Mouse (Mus musculus) limb, embryonic 11.5 days (tissue): ENCODE data around the gene Ube4a. TPM values are rescaled to one million over a fixed set of nuclear protein-coding genes. Genes with fewer than 3 reads are reported as not detected.

Experiments used
- ATAC-seq: fragments of 200-750 bp; cut with Nextera tagmentation; 2 replicates; pipeline ENCODE4 v1.8.0; 2017; ENCODE audit warnings: low read depth; ENCODE audit not compliant: insufficient number of reproducible peaks, low FRiP score, low TSS enrichment
- DNase-seq: peaks from one replicate; pipeline ENCODE4 v3.0.0-alpha.2; 2015; ENCODE audit warnings: low spot score
- H3K27ac ChIP-seq: fragments of 300-500 bp; sonication (generic); replicated peaks from 2 replicates; pipeline ENCODE4 v1.5.1; 2014; ENCODE audit warnings: low read depth, mild to moderate bottlenecking, low read length
- H3K27me3 ChIP-seq: fragments of 300-500 bp; sonication (generic); 2 replicates; pipeline ENCODE4 v1.6.1; 2014; ENCODE audit warnings: mild to moderate bottlenecking, low read length, mixed read lengths; ENCODE audit not compliant: control insufficient read depth, insufficient read depth
- H3K36me3 ChIP-seq: fragments of 300-500 bp; sonication (generic); 2 replicates; pipeline ENCODE4 v1.6.1; 2014; ENCODE audit warnings: mild to moderate bottlenecking, low read length, moderate library complexity, mixed read lengths; ENCODE audit not compliant: control insufficient read depth, insufficient read depth
- H3K4me1 ChIP-seq: fragments of 300-500 bp; sonication (generic); 2 replicates; pipeline ENCODE4 v1.6.1; 2014; ENCODE audit warnings: low read length, mixed read lengths; ENCODE audit not compliant: control insufficient read depth, insufficient read depth
- H3K4me2 ChIP-seq: fragments of 300-500 bp; sonication (generic); 2 replicates; pipeline ENCODE4 v1.6.1; 2014; ENCODE audit warnings: low read depth, mild to moderate bottlenecking, moderate library complexity; ENCODE audit not compliant: severe bottlenecking
- H3K4me3 ChIP-seq: fragments of 300-500 bp; sonication (generic); 2 replicates; pipeline ENCODE4 v1.5.1; 2014; ENCODE audit warnings: low read depth, low read length
- H3K9ac ChIP-seq: fragments of 300-500 bp; sonication (generic); 2 replicates; pipeline ENCODE4 v1.6.1; 2014; ENCODE audit warnings: mild to moderate bottlenecking, low read length
- H3K9me3 ChIP-seq: fragments of 300-500 bp; sonication (generic); 2 replicates; pipeline ENCODE4 v1.6.1; 2016; ENCODE audit warnings: low read length; ENCODE audit not compliant: control insufficient read depth
- WGBS: fragments of 180-500 bp; shearing (Covaris S2); extraction: QIAGEN DNeasy Blood & Tissue Kit; methylation state at CpG from one replicate; pipeline ENCODE4 v1.1.7; 2014; 5-methylcytosine and 5-hydroxymethylcytosine counted together
- polyA plus RNA-seq: library from polyadenylated mRNA; unstranded; fragments of >200 nt; fragmentation: Nextera tagmentation; extraction: Ambion mirVana; gene quantifications from 2 replicates; pipeline ENCODE4 v1.2.1, GENCODE M21; 2014

The Ube4a gene
- polyA plus RNA-seq, 1 experiment from 2014 or later: 31.6 TPM

DNA sequence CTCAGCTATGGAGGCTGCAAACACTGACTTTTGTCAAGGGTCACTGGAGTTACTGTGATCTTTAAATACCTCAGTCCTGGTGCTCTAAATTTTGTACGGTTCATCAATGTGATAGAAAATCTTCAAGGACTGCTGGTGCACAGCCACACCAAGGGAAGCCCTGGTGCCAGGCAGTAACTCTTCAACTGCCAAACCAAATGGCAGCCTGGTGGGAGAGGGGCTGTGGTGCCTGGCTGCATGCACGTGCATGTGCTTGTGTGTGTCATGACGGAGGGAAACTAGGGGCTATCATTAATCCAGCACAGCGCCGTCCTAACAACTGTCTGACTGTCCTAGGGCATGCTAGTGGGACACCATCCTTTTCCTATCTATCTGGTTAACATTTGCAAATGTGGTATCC is 34.4 kb upstream of the Ube4a start:
- H3K4me1 ChIP-seq: no peaks in the 10 kb centered on the region
- no peak overlapping the region for H3K4me3 ChIP-seq
- no peak overlapping the region for H3K4me2 ChIP-seq
- H3K9ac ChIP-seq: no peak overlapping the region
- H3K36me3 ChIP-seq: no peaks in the 10 kb centered on the region
- no peak overlapping the region for H3K27ac ChIP-seq
- no peaks in the 10 kb centered on the region for H3K27me3 ChIP-seq
- WGBS: 88% methylated on average over 5 of the region's 5 CpGs
- ATAC-seq: no peak
- no peak for DNase-seq
- no peaks in the 10 kb centered on the region for H3K9me3 ChIP-seq

DNA sequence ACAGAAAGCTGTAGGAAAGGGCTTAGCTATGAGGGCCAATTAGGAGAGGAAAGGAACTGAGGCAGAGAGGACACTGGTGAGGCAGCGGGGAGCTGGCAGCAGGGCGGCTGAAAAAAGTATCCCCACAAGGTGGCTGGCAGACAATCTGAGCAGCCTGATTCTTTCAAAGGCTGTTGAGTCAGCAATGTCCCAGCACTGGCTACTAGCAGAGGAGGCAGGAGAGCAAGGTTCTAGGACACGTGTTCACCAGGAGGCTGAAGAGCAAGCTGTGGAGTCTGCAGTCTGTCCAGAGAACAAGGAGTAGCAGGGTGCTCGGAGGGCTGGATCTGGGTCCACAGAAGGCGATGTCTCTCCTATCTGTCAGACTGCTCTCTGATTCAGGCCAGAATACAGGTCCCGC is 33.8 kb upstream of the Ube4a start:
- Histone ChIP-seq H3K36me3 (no peaks in the 10 kb centered on the region), H3K27me3 (no peaks in the 10 kb centered on the region), H3K4me3 (no peak overlapping the region), H3K27ac (no peak overlapping the region), H3K9me3 (no peaks in the 10 kb centered on the region), H3K4me1 (no peaks in the 10 kb centered on the region), H3K4me2 (no peak overlapping the region), H3K9ac (no peak overlapping the region)
- DNase-seq (no peak), ATAC-seq (no peak)
- 60% methylated on average over 6 of the region's 6 CpGs for WGBS

DNA sequence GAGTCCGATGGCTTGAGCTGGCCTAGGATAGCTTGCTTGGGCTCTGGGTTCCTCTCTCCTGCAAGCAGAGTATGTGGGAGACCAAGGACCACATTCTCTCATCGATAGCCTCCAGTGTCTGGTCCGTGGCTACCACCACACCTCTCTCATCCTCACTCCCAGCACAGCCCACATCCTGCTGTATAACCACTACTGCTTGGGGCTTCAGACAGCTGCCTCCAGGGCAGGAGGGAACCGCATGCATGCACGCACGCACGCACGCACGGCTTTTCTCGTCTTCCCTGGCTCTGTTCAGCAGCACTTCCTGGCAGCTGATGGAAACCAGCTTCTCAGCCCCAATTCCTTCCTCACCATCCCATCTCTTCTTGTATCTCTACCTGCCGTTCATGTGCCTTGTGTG is 32.7 kb upstream of the Ube4a start:
- H3K4me1 ChIP-seq: no peaks in the 10 kb centered on the region
- H3K9ac ChIP-seq: no peak overlapping the region
- no peaks in the 10 kb centered on the region for H3K36me3 ChIP-seq
- no peak for ATAC-seq
- DNase-seq: no peak
- H3K4me2 ChIP-seq: no peak overlapping the region
- no peaks in the 10 kb centered on the region for H3K9me3 ChIP-seq
- 69% methylated on average over 11 of the region's 11 CpGs for WGBS
- H3K27ac ChIP-seq: no peak overlapping the region
- no peak overlapping the region for H3K4me3 ChIP-seq
- no peaks in the 10 kb centered on the region for H3K27me3 ChIP-seq

DNA sequence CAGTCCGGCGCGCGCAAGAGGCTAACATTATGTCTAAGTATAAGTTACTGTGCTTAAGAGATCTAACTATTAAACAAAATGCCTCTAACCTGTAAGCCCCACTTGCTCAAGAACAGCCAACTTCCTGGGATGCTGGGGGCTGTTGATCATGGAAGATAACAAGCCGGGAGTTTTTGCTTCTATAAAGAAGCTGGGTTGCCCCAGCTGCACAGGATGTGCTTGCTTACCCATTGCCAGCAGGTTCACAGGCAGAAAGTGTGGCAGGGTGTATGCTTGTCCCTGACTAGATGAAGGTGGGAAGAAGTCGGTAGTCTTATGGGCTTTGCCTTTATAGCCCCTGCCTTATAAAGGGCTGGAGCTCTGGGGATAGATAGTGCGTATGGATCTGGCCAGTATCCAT is 31.2 kb upstream of the Ube4a start:
- Histone ChIP-seq H3K36me3 (no peaks in the 10 kb centered on the region), H3K27me3 (no peaks in the 10 kb centered on the region), H3K27ac (no peak overlapping the region), H3K4me2 (no peak overlapping the region), H3K4me1 (no peaks in the 10 kb centered on the region), H3K9me3 (no peaks in the 10 kb centered on the region), H3K9ac (no peak overlapping the region), H3K4me3 (no peak overlapping the region)
- ATAC-seq (no peak), DNase-seq (no peak)
- WGBS: 97% methylated on average over 7 of the region's 7 CpGs

DNA sequence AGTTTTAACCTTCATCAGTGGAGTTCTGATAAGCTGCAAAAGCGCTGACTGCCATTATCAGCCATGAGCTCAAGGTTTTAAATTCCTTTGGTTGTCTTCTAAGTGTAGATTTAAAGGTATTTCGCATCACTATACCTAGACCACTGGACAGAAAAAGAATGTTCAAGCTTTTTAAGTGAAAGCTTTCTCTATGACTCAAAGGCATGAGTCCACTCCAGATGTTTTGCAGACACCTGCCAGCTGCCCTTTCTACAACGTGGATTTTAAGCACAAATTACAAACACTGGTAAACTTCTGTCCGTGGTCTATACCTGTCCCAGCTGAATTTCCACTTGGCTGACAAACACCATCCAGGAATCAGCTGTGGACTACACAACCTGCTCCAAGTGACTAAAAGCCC is 29.6 kb upstream of the Ube4a start:
- no peaks in the 10 kb centered on the region for H3K27me3 ChIP-seq
- no peak overlapping the region for H3K4me2 ChIP-seq
- no peak overlapping the region for H3K27ac ChIP-seq
- DNase-seq (no peak), ATAC-seq (no peak)
- no peak overlapping the region for H3K4me3 ChIP-seq
- WGBS: 81% methylated on average over 4 of the region's 4 CpGs
- H3K9me3 ChIP-seq: no peaks in the 10 kb centered on the region
- no peak overlapping the region for H3K9ac ChIP-seq
- no peaks in the 10 kb centered on the region for H3K36me3 ChIP-seq
- no peaks in the 10 kb centered on the region for H3K4me1 ChIP-seq

DNA sequence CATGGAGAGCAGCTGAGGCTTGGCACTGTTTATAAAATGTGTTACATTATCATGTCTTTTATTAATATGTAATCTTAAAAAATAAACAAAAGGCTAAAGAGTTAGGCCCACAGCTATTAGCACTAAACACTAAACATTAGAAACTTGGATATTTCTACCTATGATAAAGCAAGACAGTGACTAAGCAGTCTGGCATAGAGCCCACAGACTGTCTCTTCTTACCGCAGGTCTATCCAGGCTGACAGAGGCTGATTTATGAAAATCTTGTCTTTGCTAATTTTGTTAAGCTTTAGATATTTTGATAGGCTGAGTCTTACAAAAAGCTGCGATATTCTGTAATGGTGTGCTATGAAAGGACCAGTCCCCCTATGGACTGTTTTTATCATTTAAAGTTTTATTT is 27.9 kb upstream of the Ube4a start:
- Histone ChIP-seq H3K4me2 (no peak overlapping the region), H3K4me3 (no peak overlapping the region), H3K9ac (no peak overlapping the region), H3K36me3 (no peaks in the 10 kb centered on the region), H3K4me1 (no peaks in the 10 kb centered on the region), H3K27me3 (no peaks in the 10 kb centered on the region), H3K9me3 (no peaks in the 10 kb centered on the region), H3K27ac (no peak overlapping the region)
- DNase-seq (no peak), ATAC-seq (no peak)
- WGBS: 91% methylated on average over 2 of the region's 2 CpGs

DNA sequence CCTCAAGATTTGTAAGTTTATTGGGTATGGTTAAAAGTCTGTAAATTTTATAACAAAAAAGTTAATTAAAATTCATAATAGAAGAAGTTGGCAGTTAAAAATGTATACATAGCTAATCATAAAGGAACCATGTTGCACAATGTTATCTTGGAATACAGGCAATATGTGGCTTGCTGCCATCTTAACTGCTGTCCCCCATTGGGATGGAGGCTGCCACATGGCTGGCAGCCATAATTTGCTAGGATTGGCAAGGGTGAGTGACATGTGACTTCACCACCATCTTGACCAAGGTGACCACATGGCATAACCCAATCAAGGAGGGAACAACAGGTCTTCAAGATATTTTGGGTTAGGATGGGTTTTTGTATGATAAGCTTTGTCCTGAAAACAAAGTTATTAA is 26.9 kb upstream of the Ube4a start:
- no peak overlapping the region for H3K27ac ChIP-seq
- H3K4me3 ChIP-seq: no peak overlapping the region
- no peaks in the 10 kb centered on the region for H3K4me1 ChIP-seq
- H3K4me2 ChIP-seq: no peak overlapping the region
- no peak overlapping the region for H3K9ac ChIP-seq
- DNase-seq (no peak), ATAC-seq (no peak)
- no peaks in the 10 kb centered on the region for H3K27me3 ChIP-seq
- H3K36me3 ChIP-seq: no peaks in the 10 kb centered on the region
- H3K9me3 ChIP-seq: no peaks in the 10 kb centered on the region

DNA sequence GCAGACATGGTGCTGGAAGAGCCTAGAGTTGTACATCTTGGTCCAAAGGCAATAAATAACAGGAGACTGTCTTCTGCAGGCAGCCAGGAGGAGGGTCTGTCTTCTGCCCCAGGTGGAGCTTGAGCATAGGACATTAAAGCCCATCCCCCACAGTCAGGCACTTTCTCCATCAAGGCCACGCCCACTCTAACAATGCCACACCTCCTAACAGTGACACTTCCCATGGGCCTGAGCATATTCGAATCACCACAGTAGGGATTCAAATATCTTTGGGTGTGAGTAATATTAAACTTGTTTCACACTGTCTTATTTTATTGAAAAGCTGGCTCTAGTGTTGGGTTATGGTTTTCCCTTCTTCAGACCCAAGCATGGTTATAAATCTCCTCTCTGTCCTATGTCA is 26.4 kb upstream of the Ube4a start:
- Histone ChIP-seq H3K9ac (no peak overlapping the region), H3K27ac (no peak overlapping the region), H3K4me2 (no peak overlapping the region), H3K36me3 (no peaks in the 10 kb centered on the region), H3K9me3 (no peaks in the 10 kb centered on the region), H3K4me1 (no peaks in the 10 kb centered on the region), H3K27me3 (no peaks in the 10 kb centered on the region), H3K4me3 (no peak overlapping the region)
- 82% methylated on average over 2 of the region's 2 CpGs for WGBS
- ATAC-seq: no peak
- no peak for DNase-seq

DNA sequence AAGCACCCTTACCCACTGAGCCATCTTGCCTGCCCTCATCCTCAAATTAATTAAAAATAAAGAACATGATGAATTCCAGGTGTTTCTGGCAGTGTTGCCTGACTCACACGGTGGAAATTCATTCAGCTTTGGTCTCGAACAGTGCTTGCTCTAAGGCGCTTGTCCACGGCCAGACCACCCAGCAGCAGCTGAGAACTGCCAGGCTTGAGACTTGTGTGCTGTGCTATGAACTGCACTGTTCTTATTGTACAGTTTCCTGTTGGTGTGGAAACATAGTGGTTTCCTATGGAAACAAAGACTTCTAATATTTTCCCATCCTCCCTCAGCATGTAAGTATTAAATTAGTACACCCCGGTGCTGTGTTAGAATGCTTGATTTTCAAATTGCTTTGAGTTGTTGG is 21.6 kb upstream of the Ube4a start:
- Histone ChIP-seq H3K9me3 (no peaks in the 10 kb centered on the region), H3K4me2 (no peak overlapping the region), H3K9ac (no peak overlapping the region), H3K27ac (no peak overlapping the region), H3K36me3 (no peaks in the 10 kb centered on the region), H3K4me1 (no peaks in the 10 kb centered on the region), H3K27me3 (no peaks in the 10 kb centered on the region), H3K4me3 (no peak overlapping the region)
- peak; percentile 23 for DNase-seq
- no peak for ATAC-seq
- 43% methylated on average over 5 of the region's 5 CpGs for WGBS
